Mouse (Mus musculus) lung, embryonic 16.5 days (tissue): ENCODE results near the gene Gm3646. TPM values are rescaled to one million over a fixed set of nuclear protein-coding genes. Genes with fewer than 3 reads are reported as not detected.

ENCODE experiments used
- ATAC-seq: fragments of 200-750 bp; cut with Nextera tagmentation; 2 replicates; pipeline ENCODE4 v1.8.0; 2017; ENCODE audit warnings: low read depth, mild to moderate bottlenecking, moderate library complexity
- H3K27ac ChIP-seq: fragments of 300-500 bp; sonication (generic); 2 replicates; pipeline ENCODE4 v1.5.1; 2014; ENCODE audit warnings: mild to moderate bottlenecking, control low read depth, low read length
- H3K27me3 ChIP-seq: fragments of 300-500 bp; sonication (generic); 2 replicates; pipeline ENCODE4 v1.6.1; 2014; ENCODE audit warnings: low read depth, low read length, mixed read lengths; ENCODE audit not compliant: control insufficient read depth, insufficient read depth
- H3K36me3 ChIP-seq: fragments of 300-500 bp; sonication (generic); 2 replicates; pipeline ENCODE4 v1.6.1; 2014; ENCODE audit warnings: low read length; ENCODE audit not compliant: control insufficient read depth, insufficient read depth
- H3K4me1 ChIP-seq: fragments of 300-500 bp; sonication (generic); replicated peaks from 2 replicates; pipeline ENCODE4 v1.6.1; 2014; ENCODE audit warnings: low read length, mixed read lengths; ENCODE audit not compliant: control insufficient read depth, insufficient read depth
- H3K4me2 ChIP-seq: fragments of 300-500 bp; sonication (generic); 2 replicates; pipeline ENCODE4 v1.6.1; 2014; ENCODE audit warnings: low read depth, low read length, control low read depth
- H3K4me3 ChIP-seq: fragments of 300-500 bp; sonication (generic); 2 replicates; pipeline ENCODE4 v1.5.1; 2014; ENCODE audit warnings: mild to moderate bottlenecking, low read length, control low read depth
- H3K9ac ChIP-seq: fragments of 300-500 bp; sonication (generic); 2 replicates; pipeline ENCODE4 v1.6.1; 2014; ENCODE audit warnings: low read length, control low read depth
- H3K9me3 ChIP-seq: fragments of 300-500 bp; sonication (generic); 2 replicates; pipeline ENCODE4 v1.6.1; 2016; ENCODE audit warnings: low read length; ENCODE audit not compliant: control insufficient read depth
- WGBS: fragments of 180-500 bp; shearing (Covaris S2); extraction: QIAGEN DNeasy Blood & Tissue Kit; methylation state at CpG from one replicate; pipeline ENCODE4 v1.1.7; 2014; 5-methylcytosine and 5-hydroxymethylcytosine counted together
- polyA plus RNA-seq: library from polyadenylated mRNA; unstranded; fragments of >200 nt; fragmentation: Nextera tagmentation; extraction: Ambion mirVana; gene quantifications from 2 replicates; pipeline ENCODE4 v1.2.1, GENCODE M21; 2015

Gene Gm3646
- polyA plus RNA-seq, 1 experiment from 2014 or later: not detected

GRCm38 (mm10) chr1:39838487-39839169 is 33.5 kb upstream of the Gm3646 start:
- ATAC-seq: peak; percentile 43; the same call in 1 of the 2 replicates
- WGBS: 50% methylated on average over 12 of the region's 12 CpGs
- H3K27ac ChIP-seq: no peak overlapping the region
- no peaks in the 10 kb centered on the region for H3K36me3 ChIP-seq
- H3K9me3 ChIP-seq: no peaks in the 10 kb centered on the region
- H3K4me1 ChIP-seq: peaks cover 6% of the 10 kb centered on the region; the same call in 1 of the 2 replicates
- H3K9ac ChIP-seq: no peak overlapping the region
- H3K4me2 ChIP-seq: no peak overlapping the region
- no peaks in the 10 kb centered on the region for H3K27me3 ChIP-seq
- H3K4me3 ChIP-seq: no peak overlapping the region

GRCm38 (mm10) chr1:39831594-39832039 is 26.5 kb upstream of the Gm3646 start:
- Histone ChIP-seq H3K4me3 (no peak overlapping the region), H3K9ac (no peak overlapping the region)
- 41% methylated on average over 4 of the region's 4 CpGs for WGBS

GRCm38 (mm10) chr1:39830786-39831593 is 25.9 kb upstream of the Gm3646 start:
- Histone ChIP-seq H3K4me2 (no peak overlapping the region), H3K4me1 (no peaks in the 10 kb centered on the region), H3K36me3 (no peaks in the 10 kb centered on the region), H3K27ac (no peak overlapping the region), H3K9me3 (no peaks in the 10 kb centered on the region), H3K9ac (no peak overlapping the region), H3K4me3 (no peak overlapping the region), H3K27me3 (no peaks in the 10 kb centered on the region)
- no peak for ATAC-seq
- WGBS: 70% methylated on average over 11 of the region's 11 CpGs

More at GRCm38 (mm10) chr1:39831594-39832039, 26.5 kb upstream of the Gm3646 start:
- no peaks in the 10 kb centered on the region for H3K4me1 ChIP-seq
- H3K9me3 ChIP-seq: no peaks in the 10 kb centered on the region
- H3K36me3 ChIP-seq: no peaks in the 10 kb centered on the region
- no peak overlapping the region for H3K4me2 ChIP-seq
- H3K27ac ChIP-seq: no peak overlapping the region
- no peaks in the 10 kb centered on the region for H3K27me3 ChIP-seq
- no peak for ATAC-seq

GRCm38 (mm10) chr1:39824902-39825301 is 19.8 kb upstream of the Gm3646 start:
- WGBS: 69% methylated on average over 4 of the region's 4 CpGs
- no peak overlapping the region for H3K27ac ChIP-seq
- H3K4me3 ChIP-seq: no peak overlapping the region
- no peak overlapping the region for H3K9ac ChIP-seq
- H3K4me2 ChIP-seq: no peak overlapping the region
- ATAC-seq: no peak
- no peaks in the 10 kb centered on the region for H3K27me3 ChIP-seq
- no peaks in the 10 kb centered on the region for H3K9me3 ChIP-seq
- no peaks in the 10 kb centered on the region for H3K36me3 ChIP-seq
- H3K4me1 ChIP-seq: no peaks in the 10 kb centered on the region

- Histone ChIP-seq H3K9me3 (no peaks in the 10 kb centered on the region), H3K9ac (no peak overlapping the region), H3K4me3 (no peak overlapping the region), H3K4me2 (no peak overlapping the region), H3K36me3 (no peaks in the 10 kb centered on the region), H3K27ac (no peak overlapping the region), H3K27me3 (no peaks in the 10 kb centered on the region), H3K4me1 (no peaks in the 10 kb centered on the region)
- WGBS: 49% methylated on average over 3 of the region's 4 CpGs
- ATAC-seq: no peak
Observed at GRCm38 (mm10) chr1:39824240-39824639, 19.1 kb upstream of the Gm3646 start.

GRCm38 (mm10) chr1:39819596-39819995 is 14.5 kb upstream of the Gm3646 start:
- no peak for ATAC-seq

GRCm38 (mm10) chr1:39815766-39816165 is 10.6 kb upstream of the Gm3646 start:
- H3K4me1 ChIP-seq: peaks cover 2% of the 10 kb centered on the region
- no peaks in the 10 kb centered on the region for H3K36me3 ChIP-seq
- H3K4me3 ChIP-seq: no peak overlapping the region
- no peak overlapping the region for H3K9ac ChIP-seq
- H3K4me2 ChIP-seq: no peak overlapping the region
- 85% methylated on average over 5 of the region's 5 CpGs for whole genome bisulfite sequencing
- H3K9me3 ChIP-seq: no peaks in the 10 kb centered on the region
- ATAC-seq: no peak
- no peaks in the 10 kb centered on the region for H3K27me3 ChIP-seq
- no peak overlapping the region for H3K27ac ChIP-seq

More at GRCm38 (mm10) chr1:39819596-39819995, 14.5 kb upstream of the Gm3646 start:
- Histone ChIP-seq H3K4me1 (no peaks in the 10 kb centered on the region), H3K4me3 (no peak overlapping the region), H3K36me3 (no peaks in the 10 kb centered on the region), H3K9me3 (no peaks in the 10 kb centered on the region), H3K27ac (no peak overlapping the region), H3K27me3 (no peaks in the 10 kb centered on the region), H3K4me2 (no peak overlapping the region), H3K9ac (no peak overlapping the region)
- 65% methylated on average over 10 of the region's 10 CpGs for WGBS

GRCm38 (mm10) chr1:39813067-39813466 is 7.9 kb upstream of the Gm3646 start:
- 48% methylated on average over 4 of the region's 4 CpGs for WGBS
- H3K9ac ChIP-seq: no peak overlapping the region
- no peaks in the 10 kb centered on the region for H3K36me3 ChIP-seq
- H3K4me2 ChIP-seq: no peak overlapping the region
- no peak overlapping the region for H3K4me3 ChIP-seq
- peaks cover 2% of the 10 kb centered on the region for H3K4me1 ChIP-seq
- no peak overlapping the region for H3K27ac ChIP-seq
- H3K27me3 ChIP-seq: no peaks in the 10 kb centered on the region
- no peaks in the 10 kb centered on the region for H3K9me3 ChIP-seq
- ATAC-seq: no peak

- Histone ChIP-seq H3K27ac (no peak overlapping the region), H3K9ac (no peak overlapping the region), H3K4me1 (no peaks in the 10 kb centered on the region), H3K27me3 (no peaks in the 10 kb centered on the region), H3K9me3 (no peaks in the 10 kb centered on the region), H3K4me2 (no peak overlapping the region), H3K4me3 (no peak overlapping the region), H3K36me3 (no peaks in the 10 kb centered on the region)
- WGBS: 75% methylated on average over 6 of the region's 6 CpGs
- ATAC-seq: no peak
Observed at GRCm38 (mm10) chr1:39804789-39805188, 343 bp downstream of the Gm3646 start.
